Mouse (Mus musculus) liver, adult 2 months (tissue): ENCODE measurements around the gene Abhd10.

Source experiments
- CTCF ChIP-seq: fragments of 200-500 bp; IDR thresholded peaks from 2 replicates; pipeline ENCODE4 v1.5.1; 2011; ENCODE audit warnings: low read depth, low read length, control low read depth
- POLR2A ChIP-seq: fragments of 200-500 bp; IDR thresholded peaks from 2 replicates; pipeline ENCODE4 v1.6.1; 2011; ENCODE audit warnings: low read length, control low read depth; ENCODE audit not compliant: insufficient read depth; ENCODE audit errors: extremely low read depth

GRCm38 (mm10) chr16:45685295-45685694 is 57.5 kb downstream of the Abhd10 start:
- TF ChIP-seq CTCF (no peak), POLR2A (no peak)
